Mouse (Mus musculus): ENCODE results near the gene Sox5. TPM values are rescaled to one million over a fixed set of nuclear protein-coding genes. Genes with fewer than 3 reads are reported as not detected.

Gene Sox5
- total and polyA plus RNA-seq, 3 experiments = 0.08 to 0.47 (median 0.46) TPM

- no peak overlapping the region for H3K9ac ChIP-seq (ENCODE audit: insufficient read depth, low read depth)
- H3K36me3 ChIP-seq (replicated peaks in 1 of 2; ENCODE audit: control insufficient read depth in 1 of 2, insufficient read depth in 1 of 2, low read length in 1 of 2) = no peaks in the 10 kb centered on the region
- dilution Hi-C loops (cut with MboI; ENCODE audit: extremely low pct_ligation_motif_present, extremely low pct_unique_long_range_greater_than_20kb, low sequenced_read_pairs) (no loop called here), in situ Hi-C loops (cut with MboI; ENCODE audit: low pct_ligation_motif_present, low pct_unique_long_range_greater_than_20kb, low sequenced_read_pairs) (no loop called here)
- DNase-seq (ENCODE audit: extremely low read depth) = no peak
- no peak overlapping the region for H3K4me3 ChIP-seq (replicated peaks in 1 of 3; ENCODE audit: low read depth in 2 of 3, low read length in 2 of 3, poor library complexity in 1 of 3)
- H3K4me2 ChIP-seq (ENCODE audit: insufficient read depth, low read depth, poor library complexity, severe bottlenecking) = no peak overlapping the region
- no peaks in the 10 kb centered on the region for H3K27me3 ChIP-seq (replicated peaks)
- H3K4me1 ChIP-seq (ENCODE audit: control insufficient read depth in 1 of 2, insufficient read depth in 2 of 2) = peaks cover 4 to 6% of the 10 kb centered on the region in 2 experiments; a peak in 2 of 4 replicates
- H3K9me3 ChIP-seq (replicated peaks; ENCODE audit: low read length) = peaks cover 2% of the 10 kb centered on the region
- TF ChIP-seq SMC3 (IDR thresholded peaks at IDR 0.05; ENCODE audit: low read depth, low read length) (no peak), ZKSCAN1 (IDR thresholded peaks at IDR 0.05; ENCODE audit: borderline replicate concordance, low read depth, low read length) (no peak), CTCF (conservative IDR thresholded peaks at IDR 0.05 in 1 of 2, IDR thresholded peaks at IDR 0.05 in 1 of 2; ENCODE audit: low read depth in 2 of 2, low read length in 2 of 2) (no peak), E2F4 (IDR thresholded peaks at IDR 0.05; ENCODE audit: insufficient replicate concordance, low read depth, low read length) (no peak), MAX (IDR thresholded peaks at IDR 0.05; ENCODE audit: low read length) (no peak), ELF1 (IDR thresholded peaks at IDR 0.05; ENCODE audit: low read depth, low read length) (no peak), USF1 (IDR thresholded peaks at IDR 0.05; ENCODE audit: low read depth, low read length) (no peak)
- H3K79me2 ChIP-seq (replicated peaks; ENCODE audit: control insufficient read depth, extremely low read depth, insufficient read depth, poor library complexity, severe bottlenecking) = no peaks in the 10 kb centered on the region
- no peak overlapping the region for H3K27ac ChIP-seq (ENCODE audit: insufficient read depth, low read depth)
These were observed 27.4 kb downstream of the Sox5 start for GRCm38 (mm10) chr6:144754366-144754765.

DNA sequence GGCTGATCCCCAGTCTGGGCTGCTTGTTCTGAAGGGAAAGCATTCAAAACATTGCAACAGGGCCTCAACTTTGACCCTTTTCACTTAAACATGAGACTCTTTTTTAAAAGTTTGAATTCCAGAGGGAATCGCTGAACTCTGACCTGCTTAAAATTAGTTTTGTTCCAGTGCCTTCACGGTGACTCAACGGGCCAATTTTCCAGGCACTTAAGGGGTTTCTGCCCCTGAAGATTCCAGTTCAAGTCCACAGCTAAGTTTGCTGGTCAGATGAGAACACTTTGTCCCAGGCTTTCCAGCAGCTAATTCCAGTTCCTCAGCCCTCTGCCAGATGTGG, 27.8 kb downstream of the Sox5 start:
- in situ Hi-C loops (cut with MboI; ENCODE audit: low pct_ligation_motif_present, low pct_unique_long_range_greater_than_20kb, low sequenced_read_pairs) (no loop called here), dilution Hi-C loops (cut with MboI; ENCODE audit: extremely low pct_ligation_motif_present, extremely low pct_unique_long_range_greater_than_20kb, low sequenced_read_pairs) (no loop called here)
- H3K27ac ChIP-seq (ENCODE audit: insufficient read depth, low read depth) = no peak overlapping the region
- H3K4me1 ChIP-seq (ENCODE audit: control insufficient read depth in 1 of 2, insufficient read depth in 2 of 2) = peaks cover 4 to 6% of the 10 kb centered on the region in 2 experiments; a peak in 2 of 4 replicates
- H3K4me2 ChIP-seq (ENCODE audit: insufficient read depth, low read depth, poor library complexity, severe bottlenecking) = no peak overlapping the region
- no peaks in the 10 kb centered on the region for H3K36me3 ChIP-seq (replicated peaks in 1 of 2; ENCODE audit: control insufficient read depth in 1 of 2, insufficient read depth in 1 of 2, low read length in 1 of 2)
- peaks cover 2% of the 10 kb centered on the region for H3K9me3 ChIP-seq (replicated peaks; ENCODE audit: low read length)
- no peak for DNase-seq (ENCODE audit: extremely low read depth)
- no peaks in the 10 kb centered on the region for H3K27me3 ChIP-seq (replicated peaks)
- H3K9ac ChIP-seq (ENCODE audit: insufficient read depth, low read depth) = no peak overlapping the region
- no peak for TF ChIP-seq MEF2A (IDR thresholded peaks at IDR 0.05; ENCODE audit: borderline replicate concordance, low read depth, low read length)
- TF ChIP-seq CHD1 (IDR thresholded peaks at IDR 0.05; ENCODE audit: low read depth, low read length) = no peak
- TF ChIP-seq MYC (IDR thresholded peaks at IDR 0.05; ENCODE audit: low read depth, low read length) = no peak
- H3K79me2 ChIP-seq (replicated peaks; ENCODE audit: control insufficient read depth, extremely low read depth, insufficient read depth, poor library complexity, severe bottlenecking) = no peaks in the 10 kb centered on the region
- no peak overlapping the region for H3K4me3 ChIP-seq (replicated peaks in 1 of 3; ENCODE audit: low read depth in 2 of 3, low read length in 2 of 3, poor library complexity in 1 of 3)

- no peak for DNase-seq (ENCODE audit: extremely low read depth)
- Histone ChIP-seq H3K9ac (ENCODE audit: insufficient read depth, low read depth) (no peak overlapping the region), H3K79me2 (replicated peaks; ENCODE audit: control insufficient read depth, extremely low read depth, insufficient read depth, poor library complexity, severe bottlenecking) (no peaks in the 10 kb centered on the region), H3K4me1 (ENCODE audit: control insufficient read depth in 1 of 2, insufficient read depth in 2 of 2) (peaks cover 4 to 6% of the 10 kb centered on the region in 2 experiments; a peak in 2 of 4 replicates), H3K9me3 (replicated peaks; ENCODE audit: low read length) (peaks cover 2% of the 10 kb centered on the region), H3K4me3 (replicated peaks in 1 of 3; ENCODE audit: low read depth in 2 of 3, low read length in 2 of 3, poor library complexity in 1 of 3) (no peak overlapping the region), H3K4me2 (ENCODE audit: insufficient read depth, low read depth, poor library complexity, severe bottlenecking) (no peak overlapping the region), H3K27me3 (replicated peaks) (no peaks in the 10 kb centered on the region), H3K36me3 (replicated peaks in 1 of 2; ENCODE audit: control insufficient read depth in 1 of 2, insufficient read depth in 1 of 2, low read length in 1 of 2) (no peaks in the 10 kb centered on the region), H3K27ac (ENCODE audit: insufficient read depth, low read depth) (no peak overlapping the region)
- dilution Hi-C loops (cut with MboI; ENCODE audit: extremely low pct_ligation_motif_present, extremely low pct_unique_long_range_greater_than_20kb, low sequenced_read_pairs) = no loop called here
- in situ Hi-C loops (cut with MboI; ENCODE audit: low pct_ligation_motif_present, low pct_unique_long_range_greater_than_20kb, low sequenced_read_pairs) = no loop called here
- no peak for TF ChIP-seq MAZ (IDR thresholded peaks at IDR 0.05; ENCODE audit: low read depth, low read length)
- no peak for TF ChIP-seq MAFK (IDR thresholded peaks at IDR 0.05; ENCODE audit: insufficient replicate concordance, low read length)
- TF ChIP-seq MYC (IDR thresholded peaks at IDR 0.05; ENCODE audit: low read depth, low read length) = no peak
- TF ChIP-seq POLR2A (IDR thresholded peaks at IDR 0.05; ENCODE audit: low read depth, low read length) = no peak
- no peak for TF ChIP-seq JUND (conservative IDR thresholded peaks at IDR 0.05; ENCODE audit: low read depth, low read length)
- no peak for TF ChIP-seq TCF12 (IDR thresholded peaks at IDR 0.05; ENCODE audit: low read depth, low read length)
- TF ChIP-seq NELFE (IDR thresholded peaks at IDR 0.05; ENCODE audit: low read depth, low read length) = no peak
- no peak for TF ChIP-seq ZNF384 (IDR thresholded peaks at IDR 0.05; ENCODE audit: low read depth, low read length)
- no peak for TF ChIP-seq EP300 (IDR thresholded peaks at IDR 0.05; ENCODE audit: low read length)
- TF ChIP-seq TBP (conservative IDR thresholded peaks at IDR 0.05; ENCODE audit: low read depth, low read length) = no peak
- TF ChIP-seq NRF1 (IDR thresholded peaks at IDR 0.05; ENCODE audit: low read depth, low read length) = no peak
- no peak for TF ChIP-seq SIN3A (IDR thresholded peaks at IDR 0.05; ENCODE audit: low read length)
- no peak for TF ChIP-seq MXI1 (IDR thresholded peaks at IDR 0.05; ENCODE audit: low read depth, low read length)
These were observed 28.4 kb downstream of the Sox5 start for GRCm38 (mm10) chr6:144753225-144753962.

All from CH12.LX (cell line).